Mouse (Mus musculus): ENCODE results near the gene Cyp2t4.

Gene Cyp2t4

DNA sequence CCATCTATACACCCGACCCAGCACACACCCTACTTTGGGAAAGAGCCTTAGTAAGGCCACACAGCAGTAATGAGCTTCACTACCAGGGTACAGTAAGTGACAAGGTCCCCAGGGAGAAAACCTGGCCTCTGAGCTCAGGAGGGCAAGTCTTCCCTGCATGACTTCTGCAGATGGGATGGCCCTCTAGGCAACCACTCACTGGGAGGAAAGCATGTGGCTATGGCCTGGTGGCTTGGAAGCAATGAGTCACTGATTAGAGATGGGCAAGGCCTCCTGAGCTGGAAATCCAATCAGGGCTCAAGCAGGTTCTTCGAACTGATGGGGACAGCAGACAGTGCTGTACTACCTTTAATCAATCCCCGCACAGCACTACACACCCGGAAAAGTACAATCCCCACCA is 8.2 kb downstream of the Cyp2t4 start:
- peak; percentile 71 for DNase-seq (ENCODE audit: low spot score)

DNA sequence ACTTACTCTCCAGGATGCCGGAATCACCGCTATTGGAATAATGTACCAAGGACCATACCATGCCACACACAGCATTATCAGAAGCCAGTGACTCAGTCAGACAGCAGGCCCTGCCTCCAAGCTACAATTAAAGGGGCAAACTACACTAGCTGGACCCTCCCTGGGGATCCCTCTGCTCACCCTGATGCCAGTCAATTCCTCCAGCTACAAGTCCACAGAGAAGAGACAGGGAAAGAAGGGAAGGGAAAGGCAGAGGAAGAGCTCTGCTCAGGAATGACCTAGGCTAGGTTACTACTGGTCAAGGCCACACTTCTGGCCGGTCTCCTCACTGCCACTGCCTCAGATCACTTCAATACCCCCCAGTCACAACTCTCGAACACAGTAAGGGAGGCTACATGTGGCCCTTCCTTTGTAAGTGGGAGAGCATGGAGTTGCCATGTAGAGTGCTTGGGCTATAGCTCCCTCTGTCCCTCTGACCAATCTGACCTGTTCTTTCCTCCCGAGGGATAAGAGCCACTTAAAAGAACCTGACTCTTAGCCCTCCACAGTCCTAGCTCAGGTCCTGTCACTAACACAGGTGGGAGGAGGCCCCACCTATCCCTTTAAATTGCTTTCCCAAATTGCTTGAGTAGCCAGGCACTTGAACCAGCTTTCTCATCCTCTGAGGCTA is 9.4 kb downstream of the Cyp2t4 start:
- no peak for DNase-seq (ENCODE audit: low spot score)

DNA sequence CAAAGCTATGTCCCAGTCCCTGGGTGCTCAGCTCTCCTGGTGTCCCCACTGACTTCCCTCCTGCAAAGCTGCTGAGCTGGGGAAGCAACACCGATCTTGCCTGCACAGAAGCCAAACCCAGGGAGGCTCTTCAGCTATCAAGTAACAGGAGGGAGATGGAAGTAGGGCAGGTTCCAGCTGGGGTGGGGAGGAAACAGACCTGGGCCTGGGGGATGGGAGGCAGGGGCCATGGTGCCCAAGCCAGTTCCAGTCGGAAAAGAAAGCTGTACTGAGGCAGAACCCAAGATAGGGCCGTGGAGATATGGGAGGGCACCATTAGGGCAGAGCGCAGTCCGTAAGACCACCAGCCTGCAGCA is 9.9 kb downstream of the Cyp2t4 start:
- no peak for DNase-seq (ENCODE audit: low spot score)

- no peak for DNase-seq (ENCODE audit: low spot score)
Observed at GRCm38 (mm10) chr7:27164112-27164947, 10.8 kb downstream of the Cyp2t4 start.

GRCm38 (mm10) chr7:27165007-27165655 is 11.6 kb downstream of the Cyp2t4 start:
- DNase-seq (ENCODE audit: low spot score) = no peak

DNA sequence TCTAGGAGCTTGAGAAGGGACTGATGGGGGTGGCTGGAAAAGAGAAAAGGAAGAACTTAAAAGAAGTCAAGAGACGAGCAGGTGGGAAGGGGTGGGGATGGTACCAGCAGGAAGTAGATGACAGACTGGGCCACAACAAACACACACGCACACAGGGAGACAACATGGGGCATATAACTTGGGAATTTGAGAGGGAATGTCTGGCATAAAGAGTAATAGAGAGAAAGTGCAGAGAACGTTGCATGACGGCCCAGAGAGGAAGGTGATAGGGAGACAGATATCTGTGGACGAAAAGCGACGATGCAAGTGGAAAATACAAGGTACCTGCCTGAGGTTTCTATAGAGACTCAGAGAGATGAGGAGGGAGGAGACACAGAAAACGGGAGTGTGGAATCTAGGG is 12.2 kb downstream of the Cyp2t4 start:
- DNase-seq (ENCODE audit: low spot score) = no peak

DNA sequence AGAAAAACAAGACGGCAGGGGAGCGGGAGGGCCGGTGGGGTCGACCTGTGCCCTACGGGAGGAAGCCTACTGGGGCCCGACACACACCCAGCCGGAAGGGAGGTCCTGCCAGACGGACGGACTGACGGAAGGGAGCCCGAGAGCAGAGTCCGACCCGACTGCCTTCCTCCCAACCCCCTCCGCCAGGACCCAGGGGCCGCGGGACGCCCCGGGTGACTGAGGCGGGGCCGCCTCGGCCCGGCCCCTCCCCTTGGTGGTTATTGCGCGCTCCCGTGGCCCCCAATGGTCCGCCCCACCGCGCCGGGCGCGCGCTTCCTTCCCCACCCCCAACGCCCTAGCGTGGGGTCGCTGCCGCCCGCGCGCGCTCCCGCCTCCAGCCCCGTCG is 12.7 kb downstream of the Cyp2t4 start:
- DNase-seq (ENCODE audit: low spot score) = peak; percentile 76

DNA sequence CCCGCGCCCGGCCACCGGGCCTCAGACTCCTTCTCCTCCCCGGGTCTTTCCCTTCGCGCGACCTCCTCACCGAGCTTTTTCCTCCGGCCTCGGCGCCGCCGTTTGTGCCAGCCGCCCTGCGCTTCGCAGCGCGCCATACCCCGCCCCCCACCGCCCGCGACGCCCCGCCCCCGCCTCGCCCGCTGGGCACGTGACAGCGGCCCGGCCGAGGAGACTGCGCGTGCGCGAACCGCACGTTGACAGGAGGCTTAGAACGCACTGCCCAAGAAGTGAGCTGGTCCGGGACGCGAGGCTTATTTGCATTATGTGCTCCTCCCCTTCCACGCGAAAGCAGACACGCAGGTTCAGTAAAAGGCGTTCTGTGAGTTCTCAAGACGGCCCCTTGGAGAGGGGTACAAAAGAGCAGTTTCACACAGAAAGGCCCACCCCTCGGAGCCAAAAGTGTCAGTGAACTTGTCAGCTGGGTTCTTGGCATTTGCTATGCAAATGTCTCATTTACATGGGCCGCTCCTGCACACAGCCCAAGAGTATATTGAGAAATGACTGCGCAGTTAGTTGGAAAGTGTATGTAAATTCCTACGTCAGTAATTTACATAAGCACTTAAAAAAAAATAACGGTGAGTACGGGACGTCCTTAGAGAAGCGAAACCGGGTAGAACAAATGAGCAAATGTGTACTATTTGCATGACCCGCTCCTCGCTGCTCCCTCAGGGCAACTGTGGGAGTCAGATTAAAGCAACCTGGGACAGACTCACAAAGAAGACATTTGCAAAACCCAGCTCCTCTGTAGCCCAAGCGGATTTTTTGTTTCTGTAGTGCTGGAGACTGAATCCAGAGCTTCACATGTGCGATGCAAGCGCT is 13.3 kb downstream of the Cyp2t4 start, which contains the start of gene Egln2:
Egln2 (minus strand) TSS at position 189 of the 861 bp plus-strand sequence.
- peak; percentile 94 for DNase-seq (ENCODE audit: low spot score)

DNA sequence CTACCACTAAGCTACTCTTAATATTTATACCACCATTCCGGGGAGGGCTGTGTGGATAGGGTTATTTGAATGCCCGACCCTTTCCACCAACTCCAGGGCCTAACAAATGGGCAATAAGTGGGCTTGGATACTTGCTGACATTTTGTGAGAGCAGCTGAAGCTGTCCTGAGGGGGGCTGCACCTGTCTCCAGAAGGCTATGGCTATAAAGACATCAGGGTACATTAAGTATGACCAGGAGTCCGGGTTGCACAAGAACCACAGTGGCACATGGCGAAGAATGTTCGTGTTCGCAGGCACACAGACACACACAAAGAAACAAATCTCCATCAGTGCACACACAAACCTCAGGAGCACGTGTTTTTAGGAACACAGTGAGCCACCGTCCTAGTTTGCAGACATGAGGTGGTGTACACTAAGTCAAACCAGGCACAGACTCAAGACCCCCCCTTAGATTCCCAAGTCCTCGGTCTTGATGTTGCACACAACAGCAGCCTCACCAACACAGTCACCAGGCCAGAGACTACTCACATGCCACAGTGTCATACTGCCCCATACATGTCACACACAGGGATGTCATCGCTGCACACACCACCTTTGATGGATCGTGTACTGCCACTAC is 14.1 kb downstream of the Cyp2t4 start:
- no peak for DNase-seq (ENCODE audit: low spot score)

DNA sequence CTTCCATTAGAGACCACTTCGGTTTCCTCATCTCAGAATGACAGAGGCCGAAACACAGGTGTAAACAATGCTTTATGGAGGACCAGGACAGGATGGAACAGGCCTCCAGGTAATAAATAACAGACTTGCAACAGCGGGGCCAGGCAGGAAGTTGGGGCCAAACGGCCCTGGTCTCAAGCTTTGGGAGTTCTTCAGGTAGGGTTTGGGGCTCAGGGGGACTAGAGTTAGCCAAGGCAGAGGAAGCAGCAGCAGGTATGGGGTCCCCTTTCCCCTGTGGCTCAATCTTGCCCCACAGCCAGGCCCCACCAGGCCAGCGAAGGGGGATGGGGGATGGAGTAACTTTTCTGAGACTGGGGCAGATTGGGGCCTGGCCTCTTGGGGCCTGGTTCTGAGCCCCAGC is 14.9 kb downstream of the Cyp2t4 start:
- DNase-seq (ENCODE audit: low spot score) = no peak

DNA sequence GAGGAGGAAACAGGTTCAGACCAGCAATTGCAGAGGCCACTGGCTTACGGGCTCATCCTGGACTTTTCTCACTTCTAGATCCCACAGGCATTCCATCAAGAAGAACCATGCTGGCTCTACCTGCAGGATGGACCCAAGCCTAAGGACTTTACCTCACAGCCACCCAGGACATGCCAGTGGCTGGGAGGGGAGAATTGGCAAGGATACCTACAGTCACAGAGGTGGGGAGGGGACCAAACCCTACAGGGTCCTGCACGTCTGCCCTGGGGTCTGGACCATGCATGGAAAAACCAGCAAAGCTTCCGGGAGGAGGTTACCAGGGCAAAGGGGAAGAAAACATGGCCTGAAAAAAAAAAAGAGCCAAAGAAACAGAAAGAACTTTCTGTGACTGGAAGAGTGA is 17.5 kb downstream of the Cyp2t4 start:
- DNase-seq (ENCODE audit: low spot score) = no peak

GRCm38 (mm10) chr7:27174496-27174895 is 21.0 kb downstream of the Cyp2t4 start:
- no peak for DNase-seq (ENCODE audit: low spot score)

DNA sequence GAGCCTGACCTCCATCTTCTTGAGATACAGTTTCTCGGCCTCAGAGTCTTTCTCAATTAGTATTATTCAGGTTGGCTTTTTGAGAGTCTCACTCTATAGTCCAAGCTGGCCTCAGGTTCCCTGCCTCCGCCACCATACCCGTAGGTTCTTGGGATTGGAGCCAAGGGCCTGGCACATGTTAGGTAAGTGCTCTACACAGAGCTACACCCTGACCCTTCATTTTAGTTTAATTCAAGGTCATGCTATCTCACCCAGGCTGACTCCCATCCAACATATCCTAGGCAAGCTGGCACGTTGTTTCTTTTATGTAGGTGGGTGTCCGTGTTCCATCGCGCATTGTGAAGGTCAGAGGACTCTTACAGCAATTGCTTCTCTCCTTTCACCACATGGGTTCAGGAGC is 21.4 kb downstream of the Cyp2t4 start:
- no peak for DNase-seq (ENCODE audit: low spot score)

- no peak for DNase-seq (ENCODE audit: low spot score)
Observed at GRCm38 (mm10) chr7:27177942-27178323, 24.4 kb downstream of the Cyp2t4 start.

DNA sequence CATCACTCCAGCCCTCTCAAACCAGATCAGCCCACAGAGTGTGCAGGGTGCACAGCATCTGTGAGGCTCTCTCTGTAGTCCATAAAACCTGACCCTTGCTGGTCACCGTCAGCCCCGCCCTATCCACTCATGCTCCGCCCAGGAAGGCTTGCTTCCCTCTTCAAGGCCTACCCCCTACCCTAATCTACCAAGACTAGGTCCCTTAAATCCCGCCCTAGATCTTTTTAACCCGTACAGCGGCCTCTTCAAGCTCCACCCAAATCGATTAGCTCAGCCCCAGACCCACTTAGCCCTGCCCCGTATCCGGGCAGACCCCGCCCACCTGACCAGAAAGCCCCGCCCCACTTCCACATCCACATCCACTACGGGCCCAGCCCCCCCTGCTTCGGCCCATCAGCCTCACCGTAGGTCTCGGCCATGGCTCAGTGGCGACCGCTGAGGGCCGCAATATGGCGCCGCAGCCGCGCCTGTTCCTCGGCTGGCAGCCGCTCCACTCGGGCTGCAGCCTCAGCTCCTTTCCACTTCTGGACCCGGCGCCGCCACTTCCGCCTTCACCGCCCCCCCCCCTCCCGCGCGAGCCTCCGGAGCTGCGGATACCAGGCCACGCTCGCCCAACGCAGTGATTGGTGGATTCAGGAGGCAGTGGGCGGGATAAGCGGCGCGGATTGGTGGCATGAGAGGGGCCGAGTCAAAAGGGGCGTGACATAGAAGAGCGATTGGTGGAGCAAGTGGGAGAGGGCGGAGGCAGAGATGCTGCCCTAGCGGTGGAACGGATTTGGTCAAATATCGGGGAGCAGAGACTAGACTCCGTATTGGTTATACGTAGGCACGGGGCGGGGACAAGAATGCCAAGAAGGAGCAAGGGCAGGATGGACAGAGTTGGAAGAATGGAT is 25.1 kb downstream of the Cyp2t4 start, which contains the start of gene Rab4b:
Rab4b (minus strand) TSS at position 573 of the 893 bp plus-strand sequence.
- peak; percentile 98 for DNase-seq (ENCODE audit: low spot score)

DNA sequence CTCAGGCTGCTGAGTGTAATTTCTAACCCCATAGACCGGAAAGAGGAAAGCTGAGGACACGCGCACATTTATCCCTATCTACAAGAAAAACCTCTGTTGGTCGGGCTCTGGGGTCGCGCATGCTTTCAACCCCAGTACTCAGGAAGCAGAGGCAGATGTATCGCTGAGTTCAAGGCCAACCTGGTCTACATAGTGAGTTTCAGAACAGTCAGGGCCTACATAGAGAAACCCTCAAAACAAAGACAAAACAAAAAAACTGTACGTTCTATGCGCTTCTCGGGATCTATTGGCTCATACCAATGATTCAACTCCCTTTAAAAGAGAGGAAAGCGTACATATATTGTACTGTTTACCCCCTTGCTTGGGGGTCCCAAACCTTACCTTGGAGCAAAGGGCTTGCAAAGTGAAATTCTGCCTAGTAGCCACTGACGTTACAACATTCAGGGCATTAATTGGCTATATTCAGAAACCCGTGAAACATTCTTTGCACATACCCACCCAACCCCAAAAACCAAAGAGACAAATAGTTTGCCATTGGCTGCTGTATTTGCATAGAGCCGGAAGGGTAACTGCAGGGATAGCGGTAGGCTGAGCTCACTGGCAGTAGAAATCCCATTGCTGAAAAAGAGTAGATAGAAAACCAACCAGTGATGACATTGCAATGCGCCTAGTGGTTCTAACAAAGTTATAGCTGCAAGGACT is 25.9 kb downstream of the Cyp2t4 start:
- peak; percentile 35 for DNase-seq (ENCODE audit: low spot score)

DNA sequence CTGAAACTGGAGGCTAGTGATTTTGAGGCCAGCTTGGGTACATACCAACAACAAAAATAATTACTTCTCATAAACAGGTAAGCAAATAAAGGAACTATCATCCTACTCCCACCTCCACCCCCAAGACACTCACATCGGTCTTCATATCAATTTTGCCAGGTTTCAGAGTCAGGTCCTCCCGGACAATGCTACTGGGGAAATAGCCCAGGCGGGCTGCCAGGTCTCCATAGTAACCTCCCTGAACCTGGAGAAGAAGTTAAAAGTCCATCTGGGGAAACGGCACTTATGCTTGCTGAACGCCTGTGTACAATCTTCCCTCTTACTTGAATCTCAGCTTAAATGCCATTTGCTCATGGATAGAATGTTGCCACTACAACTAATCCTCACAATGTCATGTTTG is 26.5 kb downstream of the Cyp2t4 start:
- DNase-seq (ENCODE audit: low spot score) = peak; percentile 78

DNA sequence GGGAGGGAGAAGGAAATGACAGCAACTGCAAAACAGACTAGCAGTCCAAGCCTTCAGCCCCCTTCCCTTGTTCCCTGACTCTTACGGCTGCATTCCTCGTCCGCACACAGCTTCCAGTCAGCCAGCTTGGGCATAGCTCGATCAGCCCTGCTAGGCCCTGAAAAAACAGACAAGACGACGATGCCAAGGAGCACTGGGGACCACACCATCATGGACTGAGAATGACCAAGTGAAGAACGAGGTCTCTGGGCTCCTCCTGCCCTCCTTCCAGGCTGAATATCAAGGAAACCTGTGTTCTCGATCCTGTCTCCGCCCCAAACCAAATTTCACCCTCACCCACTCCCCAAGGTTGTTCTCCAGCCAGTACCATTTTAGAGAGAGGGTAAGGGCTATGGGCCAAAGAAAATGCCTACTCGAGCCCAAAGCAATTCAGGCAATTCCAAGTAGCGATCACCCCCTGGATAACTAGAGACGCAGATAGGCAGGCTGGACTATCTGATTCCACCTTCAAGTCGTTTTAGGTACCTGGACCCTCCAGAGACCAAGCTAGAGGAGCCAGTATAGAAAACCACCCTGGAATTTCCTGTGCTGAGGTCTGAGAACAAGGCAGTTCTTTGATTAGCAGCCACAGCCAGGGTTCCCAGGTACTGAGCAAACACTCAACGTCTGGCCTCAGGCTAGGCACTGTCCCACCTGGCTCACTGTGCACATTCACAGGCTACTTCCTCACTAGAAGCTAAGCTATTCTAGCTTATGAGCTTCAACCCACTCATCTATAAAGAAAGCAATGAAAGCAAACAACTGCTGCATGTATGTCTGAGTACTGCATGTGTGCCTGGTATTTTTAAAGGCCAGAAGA is 27.6 kb downstream of the Cyp2t4 start, which contains the start of the genes Gm21983 and Mia:
Gm21983 (minus strand) TSS at position 250 of the 859 bp plus-strand sequence.
Mia (minus strand) TSS at position 321 of the 859 bp plus-strand sequence.
- no peak for DNase-seq (ENCODE audit: low spot score)

GRCm38 (mm10) chr7:27182498-27182897 is 29.0 kb downstream of the Cyp2t4 start:
- no peak for DNase-seq (ENCODE audit: low spot score)
